Comparison of ENCODE assay signal across 10 mouse cellular contexts in genomic region chr10:99166392-99166791, GRCm38 (mm10). TPM values are rescaled to one million over a fixed set of nuclear protein-coding genes. Genes with fewer than 3 reads are reported as not detected.
DNase-seq lines count a peak whose midpoint lies in the region; ATAC-seq and TF ChIP-seq lines count a peak whose summit lies in the region.
"Had no signal": no experiment of that assay in that cellular context is flagged by ENCODE, and none has a peak within 500 bp of the region (broad histone marks: within the 10 kb centered on the region; RNA-seq: fewer than 3 reads in every experiment).

No protein-coding gene starts in this region.

- WGBS in heart, embryonic 11.5 days (ENCODE audit: insufficient replicate concordance), result 68% methylated on average over 3 of the region's 3 CpGs
- WGBS in lung, embryonic 14.5 days, result 55% methylated on average over 3 of the region's 3 CpGs
- 47% methylated on average over 3 of the region's 3 CpGs for WGBS in lung, adult 2 months
- WGBS in forebrain, embryonic 12.5 days, result 83% methylated on average over 3 of the region's 3 CpGs

- no peak overlapping the region for H3K9ac ChIP-seq in heart, embryonic 11.5 days (ENCODE audit: low read depth, low read length)
- H3K9ac ChIP-seq in lung, embryonic 14.5 days, result no peak overlapping the region
- no peak overlapping the region for H3K9ac ChIP-seq in forebrain, embryonic 12.5 days

- ATAC-seq in heart, embryonic 11.5 days (replicated peaks; ENCODE audit: insufficient number of reproducible peaks, low FRiP score, low TSS enrichment), result no peak
- peak; percentile 57; the same call in 1 of the 2 replicates for ATAC-seq in lung, embryonic 14.5 days (ENCODE audit: insufficient read depth)
- no peak for ATAC-seq in forebrain, embryonic 12.5 days (ENCODE audit: low FRiP score)

- H3K27ac ChIP-seq in heart, embryonic 11.5 days (ENCODE audit: low read depth, low read length), result no peak overlapping the region
- no peak overlapping the region for H3K27ac ChIP-seq in lung, embryonic 14.5 days (ENCODE audit: low read depth)
- no peak overlapping the region for H3K27ac ChIP-seq in cortical plate, adult 2 months (ENCODE audit: insufficient read depth, low read length)
- H3K27ac ChIP-seq in forebrain, embryonic 12.5 days, result no peak overlapping the region

- DNase-seq in heart, adult 11 months, result peak; percentile 92
- peak; percentile 61 for DNase-seq in lung, embryonic 14.5 days
- no peak for DNase-seq in lung, adult 2 months
- peak; percentile 45 for DNase-seq in lung, postnatal 25 days (ENCODE audit: low spot score)
- DNase-seq in cerebellum, adult 11 months, result no peak
- DNase-seq: cerebellum, adult 9-10 months had no signal

- peak; percentile 48; the same call in 1 of the 2 replicates for TF ChIP-seq CTCF in lung, embryonic 14.5 days (IDR thresholded peaks at IDR 0.05; ENCODE audit: low read depth)
- TF ChIP-seq CTCF in lung, adult 2 months (IDR thresholded peaks at IDR 0.05; ENCODE audit: insufficient read depth, low read length), result no peak
- peak; percentile 65 for TF ChIP-seq CTCF in cortical plate, adult 2 months (IDR thresholded peaks at IDR 0.05; ENCODE audit: extremely low read depth, insufficient read depth, low read length)

- no peak overlapping the region for H3K4me3 ChIP-seq in heart, embryonic 11.5 days (ENCODE audit: low read depth, low read length)
- H3K4me3 ChIP-seq in lung, embryonic 14.5 days (ENCODE audit: low read depth, low read length), result no peak overlapping the region
- H3K4me3 ChIP-seq in lung, adult 2 months (replicated peaks; ENCODE audit: extremely low read depth, low read depth, low read length), result no peak overlapping the region
- no peak overlapping the region for H3K4me3 ChIP-seq in cortical plate, adult 2 months (ENCODE audit: insufficient read depth, low read length)
- H3K4me3 ChIP-seq in forebrain, embryonic 12.5 days (replicated peaks), result no peak overlapping the region

- H3K36me3 ChIP-seq in heart, embryonic 11.5 days (ENCODE audit: control insufficient read depth, insufficient read depth, low read length), result no peaks in the 10 kb centered on the region
- H3K36me3 ChIP-seq in lung, embryonic 14.5 days (ENCODE audit: insufficient read depth), result no peaks in the 10 kb centered on the region
- no peaks in the 10 kb centered on the region for H3K36me3 ChIP-seq in forebrain, embryonic 12.5 days (replicated peaks)

- no peaks in the 10 kb centered on the region for H3K27me3 ChIP-seq in heart, embryonic 11.5 days (ENCODE audit: control insufficient read depth, insufficient read depth, low read length)
- H3K27me3 ChIP-seq in lung, embryonic 14.5 days (ENCODE audit: insufficient read depth, low read length), result no peaks in the 10 kb centered on the region
- no peaks in the 10 kb centered on the region for H3K27me3 ChIP-seq in forebrain, embryonic 12.5 days

- TF ChIP-seq POLR2A in lung, adult 2 months (IDR thresholded peaks at IDR 0.05; ENCODE audit: borderline replicate concordance, extremely low read depth, low read depth, low read length), result no peak
- TF ChIP-seq POLR2A in cortical plate, adult 2 months (IDR thresholded peaks at IDR 0.05; ENCODE audit: extremely low read depth, insufficient read depth, low read length), result no peak

- H3K4me2 ChIP-seq in heart, embryonic 11.5 days, result no peak overlapping the region
- H3K4me2 ChIP-seq in lung, embryonic 14.5 days, result no peak overlapping the region
- H3K4me2 ChIP-seq in forebrain, embryonic 12.5 days, result no peak overlapping the region

- H3K4me1 ChIP-seq in heart, embryonic 11.5 days (ENCODE audit: control insufficient read depth, insufficient read depth, low read length), result peaks cover 8% of the 10 kb centered on the region
- peaks cover 4% of the 10 kb centered on the region; the same call in 1 of the 2 replicates for H3K4me1 ChIP-seq in lung, embryonic 14.5 days (ENCODE audit: insufficient read depth)
- peaks cover 25% of the 10 kb centered on the region for H3K4me1 ChIP-seq in lung, adult 2 months (ENCODE audit: control insufficient read depth, insufficient read depth, low read length)
- peaks cover 3% of the 10 kb centered on the region; the same call in 1 of the 2 replicates for H3K4me1 ChIP-seq in cortical plate, adult 2 months (ENCODE audit: control insufficient read depth, insufficient read depth, low read length)
- 0 out of 2 replicates have a peak, but pooled peaks cover 4% of the 10 kb centered on the region for H3K4me1 ChIP-seq in forebrain, embryonic 12.5 days

- no peaks in the 10 kb centered on the region for H3K9me3 ChIP-seq in heart, embryonic 11.5 days (replicated peaks; ENCODE audit: control insufficient read depth, low read length)
- no peaks in the 10 kb centered on the region for H3K9me3 ChIP-seq in lung, embryonic 14.5 days (ENCODE audit: low read depth, low read length)
- no peaks in the 10 kb centered on the region for H3K9me3 ChIP-seq in forebrain, embryonic 12.5 days

RNA-seq across cellular contexts. Expression of gene Phxr2, which starts 40.3 kb away (rescaled TPM):
- not detected in 2 replicates for polyA plus RNA-seq in heart, embryonic 11.5 days (2014; fragmentation: Nextera tagmentation; extraction: Ambion mirVana)
- not detected in 2 replicates for polyA plus RNA-seq in lung, embryonic 14.5 days (2014; fragmentation: Nextera tagmentation; extraction: Ambion mirVana)
- polyA plus RNA-seq in lung, adult 2 months (2012; rRNA removed), result not detected in 2 replicates
- not detected in 2 replicates for polyA plus RNA-seq in cortical plate, adult 2 months (2012; rRNA removed)
- polyA plus RNA-seq in forebrain, embryonic 12.5 days (2016; fragmentation: Nextera tagmentation; extraction: Ambion mirVana), result not detected in 2 replicates
- polyA plus RNA-seq: gonadal fat pad, adult 2 months had no signal

RNA-seq across cellular contexts. Expression of gene Galnt4, which starts 58.4 kb away (rescaled TPM):
- polyA plus RNA-seq in heart, embryonic 11.5 days (2014; fragmentation: Nextera tagmentation; extraction: Ambion mirVana), result 6.2 and 7.7 TPM in 2 replicates
- 18.3 and 19.2 TPM in 2 replicates for polyA plus RNA-seq in lung, embryonic 14.5 days (2014; fragmentation: Nextera tagmentation; extraction: Ambion mirVana)
- 3.2 and 4.6 TPM in 2 replicates for polyA plus RNA-seq in lung, adult 2 months (2012; rRNA removed)
- 1.2 and 1.3 TPM in 2 replicates for polyA plus RNA-seq in cortical plate, adult 2 months (2012; rRNA removed)
- 4.4 and 5.1 TPM in 2 replicates for polyA plus RNA-seq in forebrain, embryonic 12.5 days (2016; fragmentation: Nextera tagmentation; extraction: Ambion mirVana)

RNA-seq across cellular contexts. Expression of gene Poc1b, which starts 59.6 kb away (rescaled TPM):
- 10.3 and 14.2 TPM in 2 replicates for polyA plus RNA-seq in heart, embryonic 11.5 days (2014; fragmentation: Nextera tagmentation; extraction: Ambion mirVana)
- polyA plus RNA-seq in lung, embryonic 14.5 days (2014; fragmentation: Nextera tagmentation; extraction: Ambion mirVana), result 31.1 and 33.5 TPM in 2 replicates
- polyA plus RNA-seq in lung, adult 2 months (2012; rRNA removed), result 6.5 and 7.3 TPM in 2 replicates
- polyA plus RNA-seq in cortical plate, adult 2 months (2012; rRNA removed), result 9.1 and 11.2 TPM in 2 replicates
- 24.6 and 25.5 TPM in 2 replicates for polyA plus RNA-seq in forebrain, embryonic 12.5 days (2016; fragmentation: Nextera tagmentation; extraction: Ambion mirVana)

Comparison
In these comparisons a context has a peak if more than half of its experiments do, and no peak if none do; other contexts are left out.
1. DNase-seq: peak in heart, adult 11 months (single experiment), lung, embryonic 14.5 days (single experiment) and lung, postnatal 25 days (single experiment); none in lung, adult 2 months (single experiment) and cerebellum, adult 11 months (single experiment).